Mouse (Mus musculus) heart, embryonic 14.5 days (tissue): Measurements from ENCODE around the gene Tbl1xr1. TPM values are rescaled to one million over a fixed set of nuclear protein-coding genes. Genes with fewer than 3 reads are reported as not detected.
A peak's percentile ranks its signal among the peaks of the same experiment; 100 is the strongest.

ENCODE experiments used
- ATAC-seq: fragments of 200-750 bp; cut with Nextera tagmentation; 2 replicates; pipeline ENCODE4 v1.8.0; 2017; ENCODE audit warnings: low read depth, moderate TSS enrichment; ENCODE audit not compliant: insufficient number of reproducible peaks, insufficient read depth, low FRiP score
- H3K27ac ChIP-seq, 2 experiments: fragments of 200-500 bp in 1 of 2; fragments of 300-500 bp in 1 of 2; sonication (generic) in 1 of 2; replicated peaks in 1 of 2; 2 replicates each; pipeline ENCODE4 v1.5.1; 2012 to 2014; ENCODE audit warnings: low read depth in 2 of 2, low read length in 2 of 2, control low read depth in 1 of 2, mild to moderate bottlenecking in 1 of 2, mixed read lengths in 1 of 2; ENCODE audit not compliant: control insufficient read depth in 1 of 2, insufficient read depth in 1 of 2
- H3K27me3 ChIP-seq: fragments of 300-500 bp; sonication (generic); 2 replicates; pipeline ENCODE4 v1.6.1; 2014; ENCODE audit warnings: mild to moderate bottlenecking, low read length, control low read depth; ENCODE audit not compliant: control insufficient read depth, insufficient read depth
- H3K36me3 ChIP-seq: fragments of 300-500 bp; sonication (generic); 2 replicates; pipeline ENCODE4 v1.6.1; 2014; ENCODE audit warnings: mild to moderate bottlenecking, control low read depth, low read length, mixed read lengths; ENCODE audit not compliant: control insufficient read depth, insufficient read depth
- H3K4me1 ChIP-seq, 2 experiments: fragments of 200-500 bp in 1 of 2; fragments of 300-500 bp in 1 of 2; sonication (generic) in 1 of 2; 2 replicates each; pipeline ENCODE4 v1.6.1; 2012 to 2014; ENCODE audit warnings: low read length in 2 of 2, control low read depth in 1 of 2, mixed read lengths in 1 of 2; ENCODE audit not compliant: control insufficient read depth in 2 of 2, insufficient read depth in 2 of 2
- H3K4me2 ChIP-seq: fragments of 300-500 bp; sonication (generic); 2 replicates; pipeline ENCODE4 v1.6.1; 2014; ENCODE audit warnings: mild to moderate bottlenecking, low read length
- H3K4me3 ChIP-seq, 2 experiments: fragments of 200-500 bp in 1 of 2; fragments of 300-500 bp in 1 of 2; sonication (generic) in 1 of 2; 2 replicates each; pipeline ENCODE4 v1.5.1; 2012 to 2014; ENCODE audit warnings: low read length in 2 of 2, mild to moderate bottlenecking in 2 of 2, control low read depth in 1 of 2, low read depth in 1 of 2, moderate library complexity in 1 of 2; ENCODE audit not compliant: control insufficient read depth in 1 of 2, insufficient read depth in 1 of 2
- H3K9ac ChIP-seq: fragments of 300-500 bp; sonication (generic); 2 replicates; pipeline ENCODE4 v1.6.1; 2014; ENCODE audit warnings: mild to moderate bottlenecking, low read length
- H3K9me3 ChIP-seq: fragments of 300-500 bp; sonication (generic); 2 replicates; pipeline ENCODE4 v1.6.1; 2016; ENCODE audit warnings: low read length, control low read depth; ENCODE audit not compliant: control insufficient read depth
- WGBS: fragments of 180-500 bp; shearing (Covaris S2); extraction: QIAGEN DNeasy Blood & Tissue Kit; methylation state at CpG from one replicate; pipeline ENCODE4 v1.1.7; 2014; 5-methylcytosine and 5-hydroxymethylcytosine counted together
- polyA plus RNA-seq: library from polyadenylated mRNA; unstranded; fragments of >200 nt; fragmentation: Nextera tagmentation; extraction: Ambion mirVana; gene quantifications from 2 replicates; pipeline ENCODE4 v1.2.1, GENCODE M21; 2014

Gene Tbl1xr1
- polyA plus RNA-seq, 1 experiment from 2014 or later, result 24.5 TPM

- Histone ChIP-seq H3K9ac (no peak overlapping the region; the same call in 1 of the 2 replicates), H3K36me3 (no peaks in the 10 kb centered on the region), H3K4me1 (peaks cover 13 to 39% of the 10 kb centered on the region in 2 experiments), H3K9me3 (no peaks in the 10 kb centered on the region), H3K27me3 (no peaks in the 10 kb centered on the region), H3K27ac (peak overlapping the region in 1 of 2 experiments; percentile 19; a peak in 1 of 4 replicates), H3K4me3 (no peak overlapping the region), H3K4me2 (no peak overlapping the region)
- 73% methylated on average over 3 of the region's 3 CpGs for WGBS
- ATAC-seq, result no peak
Measured at GRCm38 (mm10) chr3:22091266-22091550, 14.8 kb downstream of the Tbl1xr1 start.

GRCm38 (mm10) chr3:22091681-22092080 lies 15.2 kb downstream of the Tbl1xr1 start:
- Histone ChIP-seq H3K27ac (no peak overlapping the region), H3K4me1 (peaks cover 13 to 39% of the 10 kb centered on the region in 2 experiments), H3K9me3 (no peaks in the 10 kb centered on the region), H3K27me3 (no peaks in the 10 kb centered on the region), H3K9ac (no peak overlapping the region), H3K4me2 (no peak overlapping the region), H3K36me3 (no peaks in the 10 kb centered on the region), H3K4me3 (no peak overlapping the region)
- 91% methylated on average over 3 of the region's 3 CpGs for WGBS
- ATAC-seq, result no peak

GRCm38 (mm10) chr3:22092784-22093183 lies 16.3 kb downstream of the Tbl1xr1 start:
- Histone ChIP-seq H3K36me3 (0 out of 2 replicates have a peak, but pooled peaks cover 3% of the 10 kb centered on the region), H3K9me3 (no peaks in the 10 kb centered on the region), H3K4me2 (no peak overlapping the region), H3K4me3 (no peak overlapping the region), H3K27ac (no peak overlapping the region), H3K9ac (no peak overlapping the region), H3K4me1 (peaks cover 13 to 39% of the 10 kb centered on the region in 2 experiments), H3K27me3 (no peaks in the 10 kb centered on the region)
- no peak for ATAC-seq
- WGBS, result 73% methylated on average over 5 of the region's 5 CpGs

GRCm38 (mm10) chr3:22103986-22104515 lies 27.6 kb downstream of the Tbl1xr1 start:
- Histone ChIP-seq H3K27me3 (no peaks in the 10 kb centered on the region), H3K36me3 (no peaks in the 10 kb centered on the region), H3K9me3 (no peaks in the 10 kb centered on the region), H3K4me3 (no peak overlapping the region), H3K27ac (0 out of 4 replicates have a peak overlapping the region, but pooled peaks of 1 of the 2 experiments have one; percentile 6), H3K4me1 (peaks cover 4 to 34% of the 10 kb centered on the region in 2 experiments), H3K9ac (no peak overlapping the region), H3K4me2 (no peak overlapping the region)
- 52% methylated on average over 5 of the region's 5 CpGs for WGBS
- no peak for ATAC-seq

GRCm38 (mm10) chr3:22105471-22105870 lies 29.0 kb downstream of the Tbl1xr1 start:
- peaks cover 4 to 20% of the 10 kb centered on the region in 2 experiments for H3K4me1 ChIP-seq
- H3K9ac ChIP-seq, result no peak overlapping the region
- H3K36me3 ChIP-seq, result no peaks in the 10 kb centered on the region
- H3K9me3 ChIP-seq, result no peaks in the 10 kb centered on the region
- no peaks in the 10 kb centered on the region for H3K27me3 ChIP-seq
- H3K4me3 ChIP-seq, result no peak overlapping the region
- H3K4me2 ChIP-seq, result no peak overlapping the region
- ATAC-seq, result no peak
- H3K27ac ChIP-seq, result no peak overlapping the region
- WGBS, result 70% methylated on average over 6 of the region's 6 CpGs

GRCm38 (mm10) chr3:22108013-22108412 lies 31.6 kb downstream of the Tbl1xr1 start:
- Histone ChIP-seq H3K36me3 (no peaks in the 10 kb centered on the region), H3K4me2 (no peak overlapping the region), H3K27ac (no peak overlapping the region), H3K9ac (no peak overlapping the region), H3K27me3 (no peaks in the 10 kb centered on the region), H3K9me3 (peaks cover 7% of the 10 kb centered on the region; the same call in 1 of the 2 replicates), H3K4me1 (peaks cover 4 to 20% of the 10 kb centered on the region in 2 experiments), H3K4me3 (no peak overlapping the region)
- ATAC-seq, result no peak

- 88% methylated on average over 1 of the region's 1 CpGs for WGBS
- no peak overlapping the region for H3K27ac ChIP-seq
Measured at GRCm38 (mm10) chr3:22109651-22110050, 33.2 kb downstream of the Tbl1xr1 start.

GRCm38 (mm10) chr3:22113773-22114172 lies 37.3 kb downstream of the Tbl1xr1 start:
- Histone ChIP-seq H3K4me3 (no peak overlapping the region), H3K27me3 (no peaks in the 10 kb centered on the region), H3K9me3 (peaks cover 7% of the 10 kb centered on the region; the same call in 1 of the 2 replicates), H3K4me1 (peaks cover 0 to 10% of the 10 kb centered on the region in 2 experiments; a peak in 3 of 4 replicates), H3K36me3 (no peaks in the 10 kb centered on the region), H3K27ac (no peak overlapping the region), H3K4me2 (no peak overlapping the region), H3K9ac (no peak overlapping the region)
- ATAC-seq, result no peak
- WGBS, result 92% methylated on average over 4 of the region's 4 CpGs

More at GRCm38 (mm10) chr3:22109651-22110050, 33.2 kb downstream of the Tbl1xr1 start:
- Histone ChIP-seq H3K27me3 (no peaks in the 10 kb centered on the region), H3K36me3 (no peaks in the 10 kb centered on the region), H3K4me1 (peaks cover 4 to 10% of the 10 kb centered on the region in 2 experiments), H3K9me3 (peaks cover 7% of the 10 kb centered on the region; the same call in 1 of the 2 replicates), H3K9ac (no peak overlapping the region), H3K4me3 (no peak overlapping the region), H3K4me2 (no peak overlapping the region)
- no peak for ATAC-seq
